Mouse (Mus musculus) heart, adult 2 months (tissue): ENCODE results near the gene Lrfn2. TPM values are rescaled to one million over a fixed set of nuclear protein-coding genes. Genes with fewer than 3 reads are reported as not detected.

Source experiments
- DNase-seq, 2 experiments: peaks; one replicate each; pipeline ENCODE4 v3.0.0; 2021
- H3K27ac ChIP-seq: fragments of 200-600 bp; 2 replicates; pipeline ENCODE4 v1.8.1; 2022
- H3K27me3 ChIP-seq: fragments of 200-500 bp; 2 replicates; pipeline ENCODE4 v1.6.1; 2012; ENCODE audit warnings: mild to moderate bottlenecking, low read length, inconsistent platforms, mixed read lengths; ENCODE audit not compliant: control insufficient read depth, insufficient read depth
- H3K36me3 ChIP-seq: fragments of 200-500 bp; 2 replicates; pipeline ENCODE4 v1.6.1; 2012; ENCODE audit warnings: low read length, inconsistent platforms; ENCODE audit not compliant: control insufficient read depth, insufficient read depth
- H3K4me1 ChIP-seq: fragments of 200-500 bp; 2 replicates; pipeline ENCODE4 v1.6.1; 2011; ENCODE audit warnings: low read length; ENCODE audit not compliant: control insufficient read depth, insufficient read depth
- H3K4me3 ChIP-seq: fragments of 200-600 bp; 2 replicates; pipeline ENCODE4 v1.8.1; 2022
- H3K79me2 ChIP-seq: fragments of 200-500 bp; replicated peaks from 2 replicates; pipeline ENCODE4 v1.6.1; 2012; ENCODE audit warnings: mild to moderate bottlenecking, inconsistent platforms, low read length, moderate library complexity, mixed read lengths; ENCODE audit not compliant: control insufficient read depth, insufficient read depth
- H3K9ac ChIP-seq: fragments of 200-500 bp; 2 replicates; pipeline ENCODE4 v1.6.1; 2012; ENCODE audit warnings: low read depth, mild to moderate bottlenecking, control low read depth, inconsistent platforms, low read length, mixed read lengths
- CTCF ChIP-seq: fragments of 200-600 bp; IDR thresholded peaks from 2 replicates; pipeline ENCODE4 v1.8.1; 2022; ENCODE audit warnings: antibody characterized with exemption, mild to moderate bottlenecking, moderate library complexity
- EP300 ChIP-seq: fragments of 200-500 bp; IDR thresholded peaks from 2 replicates; pipeline ENCODE4 v1.6.1; 2011; ENCODE audit warnings: low read depth, low read length, control low read depth; ENCODE audit not compliant: insufficient read depth
- POLR2A ChIP-seq: fragments of 200-500 bp; IDR thresholded peaks from 2 replicates; pipeline ENCODE4 v1.6.1; 2011; ENCODE audit warnings: mild to moderate bottlenecking, low read depth, low read length, control low read depth; ENCODE audit not compliant: insufficient read depth
- WGBS: fragments of 180-500 bp; shearing (Covaris S2); methylation state at CpG from one replicate; pipeline ENCODE4 v1.1.7; 2018; 5-methylcytosine and 5-hydroxymethylcytosine counted together
- intact Hi-C: fragments of 180-260 bp; cut with DNase I; formaldehyde crosslinking; loops from one replicate; pipeline ENCODE4 v1.15.1; 2025
- polyA plus RNA-seq: library from polyadenylated mRNA; depleted of rRNA; stranded (reverse); fragments of >200 nt; gene quantifications from 2 replicates; pipeline ENCODE4 v1.2.3, GENCODE M21; 2012
- total RNA-seq, 2 experiments: library from RNA; stranded (reverse); gene quantifications; 2 replicates each; pipeline ENCODE4 v1.2.3; 2021

Lrfn2 gene
- total and polyA plus RNA-seq, 3 experiments = 0.18 to 0.39 (median 0.31) TPM

DNA sequence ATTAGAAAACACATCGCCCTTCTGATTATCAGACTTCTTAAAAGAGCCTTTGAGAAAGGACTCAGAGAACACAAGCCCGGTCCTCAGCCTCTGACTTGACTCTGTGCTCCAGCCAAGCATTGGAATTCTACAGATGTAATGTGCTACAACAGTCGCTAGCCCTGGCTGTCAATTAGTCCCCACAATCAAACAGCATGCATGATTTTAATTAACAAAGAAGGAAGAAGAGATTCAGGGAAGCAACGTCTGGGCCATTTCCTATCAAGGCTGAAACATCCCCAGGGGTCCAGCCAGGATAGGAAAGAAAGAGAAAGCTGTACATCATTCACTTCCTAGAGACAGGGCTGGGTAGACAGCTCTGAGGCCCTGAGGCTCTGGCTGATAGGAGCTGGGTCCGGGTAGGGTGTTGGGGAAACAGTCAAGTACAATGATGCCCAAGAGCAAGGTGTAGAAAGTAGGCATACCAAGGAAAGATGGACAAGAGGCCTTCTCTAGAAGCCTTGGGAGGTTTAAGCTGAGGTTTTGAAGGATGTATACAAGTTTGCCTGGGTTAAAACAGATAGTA, 101.6 kb downstream of the Lrfn2 start:
- Histone ChIP-seq H3K9ac (no peak overlapping the region), H3K36me3 (no peaks in the 10 kb centered on the region), H3K4me3 (no peak overlapping the region), H3K27me3 (no peaks in the 10 kb centered on the region), H3K79me2 (no peaks in the 10 kb centered on the region), H3K4me1 (no peaks in the 10 kb centered on the region; the same call in 1 of the 2 replicates), H3K27ac (no peak overlapping the region)
- TF ChIP-seq POLR2A (no peak), CTCF (no peak), EP300 (no peak)
- intact Hi-C loops = no loop called here
- WGBS = 40% methylated on average over 5 of the region's 5 CpGs
- DNase-seq = no peak

DNA sequence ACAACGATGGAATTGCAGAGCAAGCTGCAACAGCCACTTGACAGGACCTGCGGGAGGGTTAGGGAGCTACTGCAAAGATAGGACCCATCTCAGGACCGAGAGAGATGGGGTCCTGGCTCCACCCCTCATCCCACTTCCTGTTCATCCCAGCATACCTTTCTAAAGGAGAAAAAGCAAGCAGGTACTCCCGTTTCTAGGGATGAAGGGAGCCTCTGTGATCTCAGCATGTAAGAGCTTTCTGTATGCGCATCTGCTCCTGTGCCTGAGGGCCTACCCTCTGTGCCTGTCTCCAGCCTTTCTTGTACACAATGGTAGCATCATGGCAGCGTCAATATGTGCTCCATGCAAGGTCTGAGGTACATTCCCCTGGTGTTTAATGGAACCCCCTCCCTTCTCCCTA, 102.9 kb downstream of the Lrfn2 start:
- Histone ChIP-seq H3K27me3 (no peaks in the 10 kb centered on the region), H3K36me3 (no peaks in the 10 kb centered on the region), H3K4me1 (no peaks in the 10 kb centered on the region), H3K9ac (no peak overlapping the region), H3K79me2 (no peaks in the 10 kb centered on the region), H3K4me3 (no peak overlapping the region), H3K27ac (no peak overlapping the region)
- TF ChIP-seq CTCF = no peak
- TF ChIP-seq EP300 = no peak
- no peak for TF ChIP-seq POLR2A
- intact Hi-C loops = loop anchor here (5.0 kb wide), 1 partner anchor 103 kb away; the partner anchor contains the start of gene Lrfn2
- DNase-seq = no peak
- 72% methylated on average over 6 of the region's 6 CpGs for WGBS

DNA sequence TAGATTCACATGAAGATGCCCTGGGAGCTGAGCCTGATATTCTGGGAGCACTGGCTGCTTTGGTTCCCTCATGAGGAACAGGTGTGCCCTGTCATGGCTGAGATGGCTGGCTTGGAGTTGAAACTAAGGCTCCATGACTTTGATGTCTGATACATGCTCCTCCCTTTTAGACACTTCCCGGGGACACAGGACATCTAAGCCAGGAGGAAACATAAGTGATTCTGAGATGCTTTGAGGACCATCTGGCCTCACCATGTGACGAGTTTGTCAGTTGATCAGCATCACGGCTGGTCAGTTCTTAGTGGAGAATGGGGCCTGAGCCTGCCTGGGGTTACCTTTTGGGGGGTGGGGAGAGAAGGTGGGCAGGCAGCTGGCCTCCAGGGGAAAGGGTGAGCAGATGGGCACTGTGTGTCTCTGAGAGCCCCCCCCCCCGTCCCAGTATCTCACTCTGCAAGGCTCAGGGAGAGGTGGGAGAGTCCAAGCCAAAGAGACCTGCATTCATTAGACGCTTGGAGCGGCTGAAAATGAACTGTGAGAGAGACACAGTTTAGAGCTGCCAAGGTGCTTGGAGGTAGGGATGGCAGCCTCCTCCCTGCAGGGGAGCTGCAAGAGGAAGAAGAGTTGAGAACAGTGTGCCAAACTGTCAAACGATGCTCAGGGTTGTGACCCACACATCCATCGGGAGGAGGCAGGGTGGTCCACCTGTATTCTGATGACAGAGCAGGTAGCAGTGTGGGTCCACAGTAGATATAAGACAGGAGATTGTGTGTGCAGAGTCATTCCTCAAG, 105.2 kb downstream of the Lrfn2 start:
- intact Hi-C loops = loop anchor here (5.0 kb wide), 1 partner anchor 105 kb away; the partner anchor contains the start of gene Lrfn2
- no peak overlapping the region for H3K27ac ChIP-seq
- no peak overlapping the region for H3K4me3 ChIP-seq
- TF ChIP-seq EP300 (no peak), CTCF (no peak)
- no peaks in the 10 kb centered on the region for H3K4me1 ChIP-seq
- H3K36me3 ChIP-seq = no peaks in the 10 kb centered on the region
- H3K27me3 ChIP-seq = no peaks in the 10 kb centered on the region
- no peak for DNase-seq
- 71% methylated on average over 8 of the region's 8 CpGs for WGBS
- no peaks in the 10 kb centered on the region for H3K79me2 ChIP-seq
- H3K9ac ChIP-seq = no peak overlapping the region

DNA sequence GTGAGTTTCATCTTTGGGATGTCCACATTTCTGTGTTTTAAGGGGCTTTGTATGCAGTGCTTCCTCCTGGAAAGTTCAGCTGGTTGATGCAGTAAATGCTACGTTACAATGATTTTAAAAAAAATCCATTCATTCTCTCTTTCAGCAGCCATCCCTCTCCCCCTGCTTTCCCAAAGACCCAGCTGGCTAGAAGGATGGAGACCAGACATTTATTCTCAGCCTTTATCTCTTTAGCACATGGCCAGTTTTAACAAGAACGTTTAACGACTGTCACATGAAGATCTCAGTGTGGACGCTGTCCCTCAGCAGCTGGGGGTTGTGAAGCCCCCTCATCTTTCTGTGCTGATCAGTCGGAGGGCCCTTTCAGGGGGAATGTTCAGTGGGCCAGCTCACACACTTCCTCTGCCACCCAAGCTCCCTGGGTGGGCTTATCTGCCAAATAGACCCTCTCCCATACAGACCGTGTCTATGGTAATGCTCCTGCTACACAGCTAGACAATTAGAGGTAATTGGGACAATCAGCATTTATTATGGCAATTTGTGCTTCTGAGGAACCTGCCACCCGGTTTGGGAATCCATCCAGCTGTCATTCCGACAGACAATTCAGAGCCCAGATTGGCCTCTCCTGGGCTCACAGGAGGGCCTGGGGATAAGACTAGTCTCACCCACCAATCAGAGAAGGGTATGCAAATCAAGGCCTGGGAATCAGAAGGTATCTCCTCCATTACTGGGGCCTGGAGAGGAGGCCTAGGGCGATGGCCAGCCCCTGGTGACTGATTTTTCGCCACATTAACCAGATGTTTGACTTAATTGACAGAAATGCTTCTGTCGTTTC, 111.8 kb downstream of the Lrfn2 start:
- WGBS = 31% methylated on average over 11 of the region's 11 CpGs
- H3K4me1 ChIP-seq = no peaks in the 10 kb centered on the region
- no peaks in the 10 kb centered on the region for H3K36me3 ChIP-seq
- intact Hi-C loops = no loop called here
- H3K27ac ChIP-seq = no peak overlapping the region
- TF ChIP-seq POLR2A (no peak), CTCF (no peak), EP300 (no peak)
- H3K9ac ChIP-seq = no peak overlapping the region
- H3K4me3 ChIP-seq = no peak overlapping the region
- no peaks in the 10 kb centered on the region; the same call in 1 of the 2 replicates for H3K27me3 ChIP-seq
- DNase-seq = no peak
- H3K79me2 ChIP-seq = no peaks in the 10 kb centered on the region

- WGBS = 31% methylated on average over 4 of the region's 4 CpGs
- DNase-seq = no peak
- Histone ChIP-seq H3K79me2 (no peaks in the 10 kb centered on the region), H3K27ac (no peak overlapping the region), H3K36me3 (no peaks in the 10 kb centered on the region), H3K9ac (no peak overlapping the region), H3K27me3 (peaks cover 3% of the 10 kb centered on the region; the same call in 1 of the 2 replicates), H3K4me3 (no peak overlapping the region), H3K4me1 (no peaks in the 10 kb centered on the region)
- intact Hi-C loops = no loop called here
- no peak for TF ChIP-seq EP300
- no peak for TF ChIP-seq CTCF
- TF ChIP-seq POLR2A = no peak
Observed at GRCm38 (mm10) chr17:49047921-49048320, 115.7 kb downstream of the Lrfn2 start.
